Mouse (Mus musculus) C2C12 (cell line): Measurements from ENCODE around the gene Clmp. TPM values are rescaled to one million over a fixed set of nuclear protein-coding genes. Genes with fewer than 3 reads are reported as not detected.
A peak's percentile ranks its signal among the peaks of the same experiment; 100 is the strongest.
"Not testable (repeated sequence)": the region's sequence is repeated elsewhere in the genome, so short reads cannot be mapped to it uniquely, and the experiment has no call there.

Experiments
- H3K27me3 ChIP-seq: one replicate; pipeline ENCODE4 v1.6.1; 2011; ENCODE audit not compliant: control insufficient read depth, insufficient read depth, insufficient read length
- H3K36me3 ChIP-seq: one replicate; pipeline ENCODE4 v1.6.1; 2011; ENCODE audit not compliant: control insufficient read depth, insufficient read depth
- H3K4me3 ChIP-seq: one replicate; pipeline ENCODE4 v1.5.1; 2011; ENCODE audit warnings: mild to moderate bottlenecking, control low read depth; ENCODE audit not compliant: poor library complexity, insufficient read depth, severe bottlenecking
- H3K79me2 ChIP-seq: one replicate; pipeline ENCODE4 v1.6.1; 2011; ENCODE audit not compliant: control insufficient read depth, insufficient read depth
- H3K79me3 ChIP-seq: one replicate; pipeline ENCODE4 v1.6.1; 2011; ENCODE audit warnings: low read depth, control low read depth
- H3ac ChIP-seq: one replicate; pipeline ENCODE3; 2011; ENCODE audit warnings: low read depth; ENCODE audit not compliant: control insufficient read depth, insufficient read length
- CEBPB ChIP-seq: IDR thresholded peaks from one replicate; pipeline ENCODE4 v1.6.1; 2011; ENCODE audit warnings: low read depth, mild to moderate bottlenecking, control low read depth, moderate library complexity
- CTCF ChIP-seq: IDR thresholded peaks from one replicate; pipeline ENCODE4 v1.5.1; 2011; ENCODE audit not compliant: control insufficient read depth, insufficient read depth, insufficient read length
- FOSL1 ChIP-seq: IDR thresholded peaks from one replicate; pipeline ENCODE4 v1.8.0; 2011; ENCODE audit warnings: mild to moderate bottlenecking, low read length; ENCODE audit not compliant: poor library complexity, insufficient read depth, severe bottlenecking
- MAX ChIP-seq: IDR thresholded peaks from one replicate; pipeline ENCODE4 v1.6.1; 2011; ENCODE audit warnings: mild to moderate bottlenecking, control low read depth
- MYOD1 ChIP-seq: IDR thresholded peaks from one replicate; pipeline ENCODE4 v1.6.1; 2011; ENCODE audit warnings: low read depth; ENCODE audit not compliant: control insufficient read depth, insufficient read length
- MYOG ChIP-seq: IDR thresholded peaks from one replicate; pipeline ENCODE4 v1.6.1; 2011; ENCODE audit not compliant: control insufficient read depth, insufficient read length; ENCODE audit errors: extremely low read depth
- USF1 ChIP-seq: IDR thresholded peaks from one replicate; pipeline ENCODE4 v1.6.1; 2011; ENCODE audit warnings: low read depth, mild to moderate bottlenecking, control low read depth, moderate library complexity
- polyA plus RNA-seq: library from polyadenylated mRNA; unstranded; fragments of >200 nt; fragmentation: generic; extraction: Trizol; gene quantifications from one replicate; pipeline ENCODE4 v1.2.1, GENCODE M21; 2012; ENCODE audit warnings: missing spikeins

Clmp gene
- polyA plus RNA-seq, 1 experiment, result 13.6 TPM

GRCm38 (mm10) chr9:40800675-40801612 is 115.2 kb downstream of the Clmp start, which contains the start of gene Hspa8:
Gene Hspa8 (plus strand): TSS chr9:40800984.
- peaks cover 23% of the 10 kb centered on the region for H3K79me3 ChIP-seq
- H3K4me3 ChIP-seq, result peak within 1 kb of the TSS; percentile 76
- peaks cover 41% of the 10 kb centered on the region for H3K79me2 ChIP-seq
- peaks cover 32% of the 10 kb centered on the region for H3K36me3 ChIP-seq
- H3K27me3 ChIP-seq, result no peaks in the 10 kb centered on the region
- H3ac ChIP-seq, result peak within 1 kb of the TSS; percentile 94
- no peak for TF ChIP-seq MYOG
- TF ChIP-seq USF1, result no peak
- no peak for TF ChIP-seq CTCF
- TF ChIP-seq CEBPB, result no peak

- Histone ChIP-seq H3K79me3 (peaks cover 23% of the 10 kb centered on the region), H3K79me2 (peaks cover 41% of the 10 kb centered on the region), H3K36me3 (peaks cover 32% of the 10 kb centered on the region), H3ac (peak overlapping the region; percentile 94), H3K4me3 (peak overlapping the region; percentile 76)
- H3K27me3 ChIP-seq, result not testable (repeated sequence)
Measured at GRCm38 (mm10) chr9:40801614-40802532, 116.1 kb downstream of the Clmp start.

GRCm38 (mm10) chr9:40802533-40802875 is 116.7 kb downstream of the Clmp start:
- peaks cover 23% of the 10 kb centered on the region for H3K79me3 ChIP-seq
- H3ac ChIP-seq, result peak overlapping the region; percentile 45
- peaks cover 41% of the 10 kb centered on the region for H3K79me2 ChIP-seq
- peak overlapping the region; percentile 76 for H3K4me3 ChIP-seq
- H3K36me3 ChIP-seq, result peaks cover 32% of the 10 kb centered on the region
- H3K27me3 ChIP-seq, result not testable (repeated sequence)
- TF ChIP-seq CEBPB, result peak; percentile 60

- peak overlapping the region; percentile 11 for H3K4me3 ChIP-seq
- H3K36me3 ChIP-seq, result peaks cover 32% of the 10 kb centered on the region
- H3K79me2 ChIP-seq, result peaks cover 41% of the 10 kb centered on the region
- H3K79me3 ChIP-seq, result peaks cover 23% of the 10 kb centered on the region
- H3ac ChIP-seq, H3K27me3 ChIP-seq: not testable (repeated sequence)
Measured at GRCm38 (mm10) chr9:40804576-40804975, 118.8 kb downstream of the Clmp start.

- Histone ChIP-seq H3K27me3 (no peaks in the 10 kb centered on the region), H3K36me3 (peaks cover 32% of the 10 kb centered on the region), H3ac (no peak overlapping the region), H3K4me3 (no peak overlapping the region), H3K79me2 (peaks cover 41% of the 10 kb centered on the region), H3K79me3 (peaks cover 23% of the 10 kb centered on the region)
- no peak for TF ChIP-seq FOSL1
- no peak for TF ChIP-seq CEBPB
Measured at GRCm38 (mm10) chr9:40805263-40805662, 119.5 kb downstream of the Clmp start.

- H3ac ChIP-seq, result no peak overlapping the region
- TF ChIP-seq FOSL1, result no peak
- no peak for TF ChIP-seq CEBPB
- TF ChIP-seq MYOD1, result no peak
- TF ChIP-seq USF1, result no peak
- TF ChIP-seq MYOG, result no peak
- no peak for TF ChIP-seq MAX
- no peak for TF ChIP-seq CTCF
- no peak overlapping the region for H3K4me3 ChIP-seq
- H3K27me3 ChIP-seq, result no peaks in the 10 kb centered on the region
- H3K79me2 ChIP-seq, result peaks cover 35% of the 10 kb centered on the region
- H3K79me3 ChIP-seq, result peaks cover 20% of the 10 kb centered on the region
- peaks cover 32% of the 10 kb centered on the region for H3K36me3 ChIP-seq
Measured at GRCm38 (mm10) chr9:40806440-40807288, 120.9 kb downstream of the Clmp start.
